Mouse (Mus musculus) Patski (cell line): Measurements from ENCODE around the gene Phf10. TPM values are rescaled to one million over a fixed set of nuclear protein-coding genes. Genes with fewer than 3 reads are reported as not detected.
"Not testable (repeated sequence)": the region's sequence is repeated elsewhere in the genome, so short reads cannot be mapped to it uniquely, and the experiment has no call there.

ENCODE experiments used
- ATAC-seq: fragments of 100-300 bp; one replicate; pipeline ENCODE4 v1.8.0; 2021
- CTCF ChIA-PET: fragments of 350-600 bp; sonication (Branson Sonifier 250); formaldehyde crosslinking; loops from one replicate; lab custom pipeline; 2022; ENCODE audit warnings: inconsistent platforms; lab: Charles Lee
- POLR2A ChIA-PET: fragments of 350-600 bp; sonication (Branson Sonifier 250); formaldehyde crosslinking; loops from one replicate; lab custom pipeline; 2022; ENCODE audit warnings: antibody characterized with exemption, inconsistent platforms; lab: Charles Lee
- DNase-seq: peaks from one replicate; pipeline ENCODE4 v3.0.0-alpha.2; 2011; ENCODE audit warnings: low read depth, low spot score
- H3K27me3 ChIP-seq: fragments of 371-371 bp; one replicate; pipeline ENCODE4 v1.5.1; 2021
- CTCF ChIP-seq: fragments of 100-300 bp; IDR thresholded peaks from one replicate; pipeline ENCODE4 v1.5.1; 2021
- in situ Hi-C: fragments of 300-500 bp; cut with MboI; formaldehyde crosslinking; loops from 3 replicates; pipeline ENCODE4 v1.11.1; 2018; ENCODE audit warnings: low pct_unique_long_range_greater_than_20kb, mixed read lengths
- polyA plus RNA-seq: library from polyadenylated mRNA; unstranded; gene quantifications from one replicate; pipeline ENCODE4 v1.2.3, GENCODE M21; 2021

Gene Phf10
- polyA plus RNA-seq, 1 experiment from 2014 or later = 71.5 TPM

DNA sequence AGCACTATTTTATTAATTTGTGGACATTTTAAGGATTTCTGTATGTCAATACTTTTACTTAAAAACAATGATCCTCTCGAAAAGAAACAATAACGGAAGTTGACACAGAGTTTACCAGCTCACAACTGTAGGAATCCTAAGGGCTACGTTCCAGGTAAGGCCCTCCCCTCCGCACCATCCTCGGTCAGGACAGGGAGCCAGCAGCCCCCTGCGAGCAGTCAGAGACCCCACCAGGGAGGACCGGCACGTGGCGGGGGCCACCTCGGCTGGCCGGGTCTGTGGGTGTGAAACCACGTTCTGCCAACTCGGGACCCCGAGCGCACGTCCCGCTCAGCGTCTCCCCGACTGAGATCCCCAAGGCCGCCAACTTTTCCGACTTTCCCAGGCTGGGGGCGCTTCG, 553 bp downstream of the Phf10 start:
- ATAC-seq = peak; percentile 0

DNA sequence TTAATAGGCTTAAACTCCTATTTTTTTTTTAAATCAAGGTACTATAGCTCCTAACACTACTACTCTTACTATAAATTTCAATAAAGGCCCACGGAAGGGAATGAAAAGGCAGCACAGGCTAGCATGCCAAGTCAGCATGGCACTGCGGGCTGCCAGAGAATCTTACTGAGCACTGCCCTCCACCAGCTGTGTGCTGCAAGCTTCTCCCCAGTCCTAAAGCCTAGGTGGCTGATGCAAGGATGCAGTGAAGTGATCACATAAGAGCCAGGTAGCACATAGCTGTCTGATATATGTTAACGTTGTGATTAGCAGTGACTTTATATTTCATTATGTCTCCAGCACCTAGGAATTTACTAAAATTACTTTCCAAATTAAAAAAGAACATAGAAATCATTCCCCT, 1.1 kb downstream of the Phf10 start:
- H3K27me3 ChIP-seq = no peaks in the 10 kb centered on the region
- CTCF ChIA-PET = interaction anchor here (1.0 to 1.5 kb wide), 2 partner anchors 10 to 45 kb away, joined by 3 to 4 read pairs; no protein-coding TSS in a partner anchor
- POLR2A ChIA-PET = no interaction called here
- ATAC-seq = no peak
- no peak for DNase-seq
- in situ Hi-C loops = loop anchor here (25.0 kb wide), 1 partner anchor 777 kb away; no protein-coding TSS in a partner anchor
- no peak for TF ChIP-seq CTCF

More for the DNA sequence above, 553 bp downstream of the Phf10 start:
- TF ChIP-seq CTCF = no peak
- no peaks in the 10 kb centered on the region for H3K27me3 ChIP-seq
- in situ Hi-C loops = loop anchor here (25.0 kb wide), 1 partner anchor 777 kb away; no protein-coding TSS in a partner anchor
- CTCF ChIA-PET = interaction anchor here (1.0 kb wide), 1 partner anchor 45 kb away, joined by 3 read pairs; no protein-coding TSS in a partner anchor
- POLR2A ChIA-PET = no interaction called here
- no peak for DNase-seq

- no peak for TF ChIP-seq CTCF
- DNase-seq = no peak
- ATAC-seq = no peak
- in situ Hi-C loops = loop anchor here (25.0 kb wide), 1 partner anchor 778 kb away; no protein-coding TSS in a partner anchor
- ChIA-PET POLR2A (no interaction called here), CTCF (interaction anchor here (1.5 kb wide), 1 partner anchor 9 kb away, joined by 4 read pairs; no protein-coding TSS in a partner anchor)
- no peaks in the 10 kb centered on the region for H3K27me3 ChIP-seq
Observed at GRCm38 (mm10) chr17:14958686-14959327, 2.3 kb downstream of the Phf10 start.

DNA sequence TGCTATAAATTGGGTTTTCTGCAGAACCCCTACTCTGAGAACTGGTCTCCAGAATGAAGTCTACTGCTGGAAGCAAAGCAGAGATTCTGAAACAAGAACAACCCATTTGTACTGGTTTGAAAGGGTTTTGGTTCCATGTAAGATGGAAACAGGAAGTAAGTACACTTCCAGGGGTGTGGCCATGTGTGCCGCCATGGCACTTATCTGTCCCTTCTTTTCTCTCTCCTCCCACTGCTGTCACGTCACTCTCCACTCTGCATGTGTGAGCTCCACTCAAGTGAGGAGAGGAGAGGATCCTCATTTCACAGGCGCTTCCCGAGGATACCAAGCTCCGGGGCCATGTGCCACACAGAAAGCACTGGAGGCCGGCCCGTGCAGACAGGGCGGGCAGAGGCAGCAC, 7.6 kb downstream of the Phf10 start:
- CTCF ChIA-PET = no interaction called here
- no peak for ATAC-seq
- POLR2A ChIA-PET = no interaction called here
- no peak for DNase-seq
- no peaks in the 10 kb centered on the region for H3K27me3 ChIP-seq
- TF ChIP-seq CTCF = no peak
- in situ Hi-C loops = loop anchor here (25.0 kb wide), 1 partner anchor 784 kb away; no protein-coding TSS in a partner anchor

DNA sequence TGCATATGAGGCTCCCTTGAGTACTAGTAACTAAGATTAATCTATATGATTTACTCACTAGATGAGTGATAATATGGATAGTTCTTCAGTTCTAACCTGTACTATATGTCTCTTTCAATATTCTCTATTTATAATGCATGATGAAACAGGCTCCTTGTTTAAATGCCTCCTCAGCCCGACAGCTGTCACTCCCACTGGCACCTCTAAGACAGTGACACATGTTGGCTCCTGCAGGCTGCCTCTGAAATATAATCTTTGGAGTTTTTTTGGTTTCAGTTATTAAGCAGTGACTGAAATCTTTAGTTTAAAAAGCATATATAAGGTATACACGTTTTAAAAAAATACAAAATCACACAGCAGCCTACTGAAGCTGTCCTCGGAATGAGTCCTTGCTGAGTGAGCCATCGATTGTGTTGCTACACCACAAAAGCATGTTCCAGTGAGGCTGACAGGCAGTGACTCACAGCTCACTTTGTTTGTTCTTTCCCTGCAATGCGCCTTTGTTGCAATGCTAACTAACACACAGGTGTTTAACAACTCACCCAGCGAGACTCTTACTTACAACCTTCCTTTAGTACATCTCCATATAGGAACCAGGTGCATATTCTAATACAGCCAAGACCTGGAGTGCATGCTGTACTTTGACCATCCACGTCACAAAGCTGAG, 11.8 kb downstream of the Phf10 start:
- in situ Hi-C loops = no loop called here
- ChIA-PET POLR2A (no interaction called here), CTCF (interaction anchor here (1.4 kb wide), 1 partner anchor 10 kb away, joined by 4 read pairs; no protein-coding TSS in a partner anchor)
- no peak for TF ChIP-seq CTCF
- H3K27me3 ChIP-seq = no peaks in the 10 kb centered on the region
- ATAC-seq (no peak), DNase-seq (no peak)

GRCm38 (mm10) chr17:14944551-14944950, 16.5 kb downstream of the Phf10 start:
- in situ Hi-C loops = no loop called here
- CTCF ChIA-PET = interaction anchor here (1.9 kb wide), 1 partner anchor 11 kb away, joined by 8 read pairs; no protein-coding TSS in a partner anchor

DNA sequence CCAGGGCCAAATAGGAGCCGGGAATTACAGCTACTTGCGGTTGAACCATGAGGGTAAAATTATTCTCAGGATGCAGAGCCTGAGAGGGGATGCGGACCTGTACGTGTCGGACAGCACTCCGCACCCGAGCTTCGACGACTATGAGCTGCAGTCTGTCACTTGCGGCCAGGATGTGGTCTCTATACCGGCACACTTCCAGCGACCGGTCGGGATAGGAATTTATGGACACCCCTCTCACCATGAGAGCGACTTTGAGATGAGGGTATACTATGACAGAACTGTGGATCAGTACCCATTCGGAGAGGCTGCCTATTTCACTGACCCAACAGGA, 17.4 kb downstream of the Phf10 start:
- DNase-seq (no peak), ATAC-seq (peak; percentile 4)
- TF ChIP-seq CTCF = no peak
- ChIA-PET CTCF (interaction anchor here (0.8 kb wide), 1 partner anchor 383 kb away, joined by 3 read pairs; no protein-coding TSS in a partner anchor), POLR2A (interaction anchor here (1.0 kb wide), 1 partner anchor 8 kb away, joined by 4 read pairs; no protein-coding TSS in a partner anchor)
- H3K27me3 ChIP-seq = no peaks in the 10 kb centered on the region
- in situ Hi-C loops = no loop called here

More at GRCm38 (mm10) chr17:14944551-14944950, 16.5 kb downstream of the Phf10 start:
- POLR2A ChIA-PET = no interaction called here
- no peak for DNase-seq
- no peaks in the 10 kb centered on the region for H3K27me3 ChIP-seq
- no peak for ATAC-seq
- no peak for TF ChIP-seq CTCF

GRCm38 (mm10) chr17:14943009-14943728, 17.9 kb downstream of the Phf10 start, which contains the start of the genes Wdr27 and 1600012H06Rik:
Gene Wdr27, minus strand, starts transcription at chr17:14943158.
Gene 1600012H06Rik, plus strand, starts transcription at chr17:14943184.
- ChIA-PET CTCF (interaction anchor here (0.8 kb wide), 1 partner anchor 382 kb away, joined by 3 read pairs; no protein-coding TSS in a partner anchor), POLR2A (interaction anchor here (1.0 kb wide), 1 partner anchor 9 kb away, joined by 4 read pairs; no protein-coding TSS in a partner anchor)
- H3K27me3 ChIP-seq = no peaks in the 10 kb centered on the region
- ATAC-seq = peak; percentile 95
- peak; percentile 86 for DNase-seq
- in situ Hi-C loops = no loop called here
- no peak for TF ChIP-seq CTCF

DNA sequence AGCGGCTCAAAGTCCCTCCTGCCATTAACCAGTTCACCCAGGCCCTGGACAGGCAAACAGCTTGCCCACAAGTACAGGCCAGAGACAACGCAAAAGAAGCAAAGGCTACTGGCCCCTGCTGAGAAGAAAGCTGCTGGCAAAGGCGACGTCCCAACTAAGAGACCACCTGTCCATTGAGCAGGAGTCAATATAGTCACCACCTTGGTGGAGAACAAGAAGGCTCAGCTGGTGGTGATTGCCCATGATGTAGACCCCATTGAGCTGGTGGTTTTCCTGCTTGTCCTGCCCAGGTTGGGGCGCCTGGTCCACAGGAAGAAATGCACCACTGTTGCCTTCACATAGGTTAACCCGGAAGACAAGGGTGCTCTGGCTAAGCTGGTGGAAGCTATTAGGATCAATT, 18.9 kb downstream of the Phf10 start:
- H3K27me3 ChIP-seq, in situ Hi-C loops, CTCF ChIA-PET, ATAC-seq, DNase-seq: not testable (repeated sequence)
- POLR2A ChIA-PET = interaction anchor here (0.5 kb wide), 1 partner anchor 739 kb away, joined by 4 read pairs; no protein-coding TSS in a partner anchor
